Mouse (Mus musculus): Measurements from ENCODE around the gene Faxc.

DNA sequence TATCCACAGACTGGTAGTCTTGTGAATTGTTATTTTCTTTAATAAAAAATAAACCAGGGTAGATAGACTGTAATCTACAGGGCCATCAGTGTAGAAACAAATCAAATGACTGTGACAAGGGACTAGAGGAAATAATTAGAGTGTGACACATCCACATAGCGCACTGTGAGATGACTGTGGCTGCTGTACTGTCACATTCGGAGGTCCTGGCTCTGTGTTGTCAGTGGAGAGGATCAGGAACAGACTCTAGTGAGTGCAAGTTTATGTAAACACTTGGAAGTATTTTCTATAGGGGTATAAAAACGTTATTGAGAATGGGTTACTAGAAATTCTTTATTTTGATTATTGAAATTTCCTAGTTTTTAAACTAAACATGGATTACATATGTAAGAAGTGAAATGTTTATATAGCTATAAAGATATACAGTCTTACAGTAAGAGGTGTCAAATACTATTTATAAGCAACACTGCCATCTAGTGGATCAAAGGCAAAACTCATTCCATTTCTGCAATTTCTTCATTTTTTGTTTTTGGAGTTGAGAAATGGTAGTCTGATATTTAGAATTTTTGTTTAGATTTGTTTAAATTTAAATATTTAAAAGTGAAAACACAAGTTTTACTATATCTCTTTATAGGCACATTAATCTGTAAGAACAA, 59.6 kb downstream of the Faxc start:
- no peak for TF ChIP-seq CTCF (IDR thresholded peaks at IDR 0.05; ENCODE audit: insufficient read depth, low read length)
- no peak for TF ChIP-seq POLR2A (IDR thresholded peaks at IDR 0.05; ENCODE audit: borderline replicate concordance, extremely low read depth, low read depth, low read length)

All from lung, adult 2 months (tissue).